Mouse (Mus musculus) v-Abl transformed pro-B cells (cell line): ENCODE results near the gene Dnmt3a.

Source experiments
- in situ Hi-C, 2 experiments: fragments of 400-800 bp; cut with MboI; formaldehyde crosslinking; loops; one replicate each; pipeline ENCODE4 v1.15.1; 2025; ENCODE audit not compliant: unreplicated experiment in 2 of 2

Dnmt3a gene

DNA sequence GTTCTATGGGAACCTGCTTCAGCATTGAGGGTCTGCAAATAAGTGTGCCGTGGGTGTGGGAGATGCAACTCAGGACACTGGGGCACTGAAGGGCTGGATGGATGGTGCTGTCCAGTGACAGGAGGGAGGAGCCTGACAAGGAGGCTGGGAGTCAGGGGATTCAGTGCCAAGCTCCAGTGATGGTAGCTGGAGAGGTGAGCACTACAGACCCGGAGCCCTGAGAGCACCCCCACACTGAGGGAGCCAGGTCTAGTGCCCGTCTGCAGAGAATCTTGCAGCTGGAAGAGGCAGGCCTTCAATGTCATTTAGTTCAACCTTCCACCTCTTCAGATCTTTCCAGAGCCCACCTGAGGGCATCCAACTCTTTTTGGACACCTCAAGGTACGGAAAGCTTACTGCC is at the start of gene Dnmt3a:
Dnmt3a (plus strand) TSS at position 156 of the 400 bp plus-strand sequence.
- in situ Hi-C loops = loop anchor here in 1 of 2 experiments (25.0 kb wide), 1 partner anchor 281 kb away; the partner anchor contains the start of gene Dnajc27

DNA sequence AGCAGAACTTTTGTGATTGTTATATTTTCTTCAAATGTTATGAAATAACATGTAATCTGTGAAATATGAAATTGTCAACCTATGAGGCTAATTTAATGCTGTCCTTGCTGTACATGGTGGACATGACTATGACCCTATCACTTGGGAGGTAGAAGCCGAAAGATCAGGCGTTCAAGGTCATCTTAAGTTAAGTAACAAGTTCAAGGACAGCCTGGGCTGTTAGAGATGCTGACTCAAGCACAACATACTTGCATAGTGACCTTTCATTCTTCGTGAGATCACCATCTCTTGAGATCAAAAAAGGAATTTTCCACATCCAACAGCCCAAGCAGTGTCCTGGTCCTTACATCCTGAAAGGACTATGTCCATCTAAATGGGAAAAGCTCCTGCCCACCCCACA is 49.6 kb upstream of the Dnmt3a start:
- in situ Hi-C loops = no loop called here

DNA sequence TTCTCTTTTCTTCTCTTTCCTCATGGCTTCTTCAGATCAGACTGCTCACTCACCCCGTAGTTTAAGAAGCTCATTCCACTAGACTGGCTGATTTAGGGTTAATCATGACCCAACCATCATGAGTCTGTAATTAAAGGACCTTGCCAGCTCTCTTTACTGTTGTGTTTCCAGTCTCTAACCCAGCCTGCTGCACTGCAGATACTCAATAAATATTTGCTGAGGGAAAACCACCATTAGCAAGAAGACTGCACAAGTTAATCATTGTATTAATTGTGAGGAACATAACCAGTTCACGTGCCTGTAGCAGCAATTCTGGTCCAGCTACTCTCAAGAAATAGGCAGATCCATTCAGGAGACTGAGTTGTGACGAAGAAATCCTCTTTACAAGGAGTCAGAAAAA is 47.7 kb upstream of the Dnmt3a start:
- in situ Hi-C loops = no loop called here

DNA sequence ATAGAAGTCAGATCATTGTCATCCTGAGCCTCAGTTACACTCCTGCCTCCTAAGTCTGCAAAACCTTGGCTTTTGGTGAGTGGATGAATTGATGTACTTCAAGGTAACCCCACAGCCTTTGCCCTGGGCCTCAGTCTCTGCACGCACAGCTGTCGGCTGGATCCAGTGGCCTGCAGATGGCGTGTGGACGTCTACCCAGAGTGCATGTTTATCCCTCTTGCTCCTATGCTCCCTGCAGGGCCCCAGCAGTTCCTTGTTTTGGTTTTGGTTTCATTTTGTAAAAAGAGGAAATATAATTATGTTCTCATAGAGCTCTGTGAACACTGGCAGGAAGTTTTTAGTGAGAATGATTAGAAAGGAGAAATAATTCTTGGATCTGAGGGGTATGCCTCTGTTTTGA is 46.4 kb upstream of the Dnmt3a start:
- in situ Hi-C loops = no loop called here

DNA sequence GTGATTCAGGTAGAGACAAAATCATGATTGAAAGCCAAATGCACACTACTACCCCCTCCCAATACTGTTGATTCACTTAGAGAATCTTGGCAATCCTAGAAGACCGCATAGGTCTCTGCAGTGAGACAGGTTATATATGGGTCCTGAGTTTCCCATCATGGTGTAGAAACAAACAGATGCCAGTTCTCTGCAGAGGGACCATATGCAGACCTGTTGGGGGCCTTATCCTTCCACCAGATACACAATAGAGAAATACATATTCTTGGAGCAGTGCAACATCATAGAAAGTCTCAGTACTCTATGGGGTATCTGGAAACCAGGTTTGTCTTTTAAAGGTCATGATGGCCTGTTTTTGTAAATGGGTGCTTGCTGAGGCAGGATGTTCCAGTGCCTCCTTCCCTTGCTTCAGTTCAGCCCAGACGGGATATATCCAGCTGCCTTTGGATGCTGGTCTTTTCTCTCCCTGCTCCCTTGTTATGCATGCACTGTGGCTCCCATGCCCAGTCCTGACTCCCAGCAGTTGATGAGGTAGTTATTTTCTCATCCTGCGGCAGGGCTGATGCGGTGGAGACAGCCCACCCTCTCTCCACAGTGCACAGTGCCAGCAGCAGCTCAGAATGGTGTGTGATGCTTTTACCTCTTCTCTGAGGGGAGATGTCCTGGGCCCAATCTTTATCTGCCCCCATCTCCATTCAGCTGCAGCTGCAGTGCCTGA is 44.8 kb upstream of the Dnmt3a start:
- in situ Hi-C loops = no loop called here

DNA sequence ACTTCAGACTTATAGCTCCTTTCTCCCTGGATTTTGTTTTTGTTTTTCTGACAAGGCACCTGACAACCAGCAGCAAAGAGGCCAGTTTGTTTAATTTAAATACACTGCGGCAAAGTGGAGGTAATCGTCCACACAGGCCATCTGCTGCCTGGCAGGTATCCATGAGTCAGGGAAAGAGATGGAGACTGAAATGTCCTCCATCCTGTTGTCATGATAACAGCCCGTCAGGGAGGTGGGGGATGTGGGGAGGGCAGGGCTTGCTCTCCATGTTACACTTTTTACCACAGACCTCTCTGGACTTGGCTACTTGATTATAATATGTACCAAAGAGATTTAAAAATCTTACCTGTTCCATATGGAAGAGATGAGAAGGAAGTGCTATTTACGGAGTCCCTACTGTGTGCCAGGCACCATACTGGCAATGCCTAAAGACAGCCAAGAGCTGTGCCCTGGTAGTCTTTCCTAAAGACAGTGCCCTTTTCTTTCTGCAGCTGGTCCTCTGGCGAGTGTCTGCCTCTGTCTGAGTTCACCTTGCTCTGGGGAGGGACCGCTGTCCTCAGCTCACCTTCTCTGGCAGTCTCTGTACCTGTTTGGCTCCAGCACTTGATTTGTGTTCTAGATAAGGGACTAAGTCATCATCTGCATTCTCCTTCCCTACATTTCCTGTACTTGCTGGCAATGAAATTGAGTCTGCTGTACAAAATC is 44.1 kb upstream of the Dnmt3a start:
- in situ Hi-C loops = no loop called here

DNA sequence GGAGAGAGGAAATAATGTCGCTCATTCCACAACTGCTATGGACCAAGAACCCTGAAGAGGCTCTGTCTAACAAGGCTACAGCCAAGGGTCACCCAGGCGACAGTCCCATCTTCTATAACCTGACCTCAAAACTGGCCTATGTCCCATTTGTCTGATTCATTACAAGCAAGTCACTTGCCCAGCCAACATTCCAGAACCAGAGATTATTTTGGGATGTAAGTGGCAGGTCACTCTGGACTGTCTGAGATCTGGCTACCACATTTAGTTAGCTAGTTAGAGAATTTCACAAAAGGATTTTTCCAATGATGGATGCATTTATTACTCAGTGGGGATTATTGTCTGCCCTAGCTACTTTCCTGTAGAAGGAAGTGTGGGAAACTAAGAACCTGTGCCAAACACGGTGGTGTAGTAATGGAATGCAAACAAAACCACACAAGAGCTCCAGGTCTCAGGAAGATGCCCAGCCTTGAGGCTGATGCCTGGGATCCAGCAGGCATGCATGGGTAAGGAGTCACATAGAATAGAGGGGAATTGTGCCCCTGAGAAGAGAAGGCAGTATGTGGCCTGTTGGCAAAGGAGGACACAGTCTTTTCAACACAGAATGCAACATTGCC is 41.5 kb upstream of the Dnmt3a start:
- in situ Hi-C loops = no loop called here

DNA sequence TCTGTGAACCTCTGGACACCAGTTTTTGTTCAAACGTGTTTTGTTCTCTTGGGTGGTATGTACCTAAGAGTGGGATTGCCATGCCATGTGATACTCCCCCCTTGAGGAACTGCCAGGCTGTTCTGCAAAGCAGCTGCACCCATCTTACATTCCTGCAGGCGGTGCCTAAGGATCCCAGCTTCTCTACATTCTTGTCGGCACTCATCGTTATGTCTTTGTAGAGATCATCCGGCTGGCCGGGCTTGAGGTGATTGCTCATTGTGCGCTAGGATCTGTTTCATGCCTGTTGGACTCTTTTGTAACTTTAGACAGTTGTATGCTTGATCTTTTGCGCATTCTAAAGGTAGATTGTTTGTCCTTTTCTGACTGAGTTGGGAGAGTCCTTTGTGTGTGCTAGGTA is 38.4 kb upstream of the Dnmt3a start:
- in situ Hi-C loops = no loop called here

DNA sequence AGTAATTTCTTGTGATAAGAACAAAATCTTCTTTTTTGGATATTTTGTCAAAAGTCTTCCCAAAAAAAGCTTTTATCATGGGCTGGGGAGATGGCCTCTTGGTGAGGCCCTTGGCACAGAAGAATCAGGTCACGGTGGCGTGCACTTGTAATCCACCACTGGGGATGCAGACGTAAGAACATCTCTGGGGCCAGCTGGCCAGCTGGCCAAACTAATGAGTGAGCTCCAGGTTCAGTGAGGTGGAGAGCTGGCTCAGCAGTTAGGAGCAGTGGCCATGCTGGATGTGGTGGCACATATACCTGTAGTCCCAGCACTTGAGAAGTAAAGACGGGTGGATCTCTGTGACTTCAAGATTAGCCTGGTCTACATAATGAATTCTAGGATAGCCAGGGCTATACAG is 37.4 kb upstream of the Dnmt3a start:
- in situ Hi-C loops = no loop called here

DNA sequence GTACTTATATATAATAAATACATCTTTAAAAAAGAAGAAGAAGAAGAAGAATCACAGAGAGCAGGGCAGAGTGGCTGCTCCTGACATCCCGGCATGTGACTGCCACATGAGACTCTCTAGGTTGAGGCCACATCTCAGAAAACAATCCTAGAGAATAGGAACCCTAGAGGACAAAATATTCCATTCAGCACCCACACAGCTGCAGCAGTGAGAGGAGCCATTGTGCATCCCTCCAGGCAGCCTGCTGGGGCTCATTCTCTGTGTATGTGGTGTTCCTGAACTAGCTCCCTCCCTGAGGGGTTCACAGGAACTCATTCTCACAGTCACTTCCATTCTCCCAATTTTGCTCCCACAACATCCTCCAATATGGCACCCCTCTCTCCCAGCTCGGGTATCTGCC is 35.3 kb upstream of the Dnmt3a start:
- in situ Hi-C loops = no loop called here

DNA sequence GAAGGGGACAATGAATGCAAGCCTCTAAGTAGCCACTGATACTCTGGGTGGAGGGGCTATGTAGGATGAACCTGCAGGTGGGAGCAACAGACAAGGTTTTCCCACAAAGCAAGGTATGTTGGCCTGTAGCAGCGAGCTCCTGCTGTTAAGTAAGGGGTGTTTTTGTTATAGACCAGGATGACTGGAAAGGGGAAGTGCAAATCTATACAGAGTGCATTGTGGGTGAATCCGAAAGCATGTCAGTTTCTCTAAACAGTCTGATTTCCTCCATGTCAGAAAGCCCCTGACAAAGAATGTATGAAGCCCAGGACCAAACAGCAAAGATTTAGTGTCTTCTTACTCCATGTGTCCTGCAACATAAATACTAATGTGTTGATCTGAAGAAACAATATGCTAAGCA is 34.7 kb upstream of the Dnmt3a start:
- in situ Hi-C loops = no loop called here

DNA sequence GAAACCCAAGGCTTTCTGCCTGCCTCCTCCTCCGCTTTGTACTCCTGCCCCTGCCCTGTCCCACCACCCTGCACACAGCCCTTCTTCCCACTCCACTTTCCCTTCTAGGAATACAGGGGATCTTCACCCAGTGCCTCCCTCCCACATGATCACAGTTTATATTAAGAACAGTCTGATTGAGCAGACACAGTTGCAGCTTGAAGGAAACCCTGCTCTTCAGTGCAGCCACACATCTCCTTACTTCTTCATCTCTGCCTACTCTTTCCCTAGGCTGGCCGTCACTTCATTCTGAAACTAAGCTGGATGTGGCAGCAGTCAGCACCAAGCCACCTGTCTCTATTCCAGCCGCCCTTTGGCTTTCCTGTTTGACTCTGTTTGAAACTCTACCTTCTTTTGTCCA is 32.2 kb upstream of the Dnmt3a start:
- in situ Hi-C loops = no loop called here

DNA sequence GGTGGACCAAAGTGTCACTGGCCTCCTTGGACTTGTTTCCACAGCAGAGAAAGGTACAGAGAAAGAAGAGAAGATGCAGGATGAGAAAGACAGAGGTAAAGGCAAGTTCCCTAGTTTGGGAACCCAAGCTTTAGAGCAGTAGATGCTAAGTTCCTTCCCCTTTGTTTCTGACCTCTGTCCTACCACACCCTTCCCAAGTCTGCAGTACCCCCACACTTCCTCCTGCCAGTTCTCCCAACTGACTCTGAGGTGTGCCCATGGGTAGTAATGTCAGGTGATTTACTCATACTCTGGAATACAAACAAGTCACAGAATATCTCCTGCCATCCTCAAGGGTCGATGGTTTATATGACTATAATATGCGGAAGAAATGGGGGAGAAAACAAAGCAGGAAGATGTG is 29.8 kb upstream of the Dnmt3a start:
- in situ Hi-C loops = no loop called here

DNA sequence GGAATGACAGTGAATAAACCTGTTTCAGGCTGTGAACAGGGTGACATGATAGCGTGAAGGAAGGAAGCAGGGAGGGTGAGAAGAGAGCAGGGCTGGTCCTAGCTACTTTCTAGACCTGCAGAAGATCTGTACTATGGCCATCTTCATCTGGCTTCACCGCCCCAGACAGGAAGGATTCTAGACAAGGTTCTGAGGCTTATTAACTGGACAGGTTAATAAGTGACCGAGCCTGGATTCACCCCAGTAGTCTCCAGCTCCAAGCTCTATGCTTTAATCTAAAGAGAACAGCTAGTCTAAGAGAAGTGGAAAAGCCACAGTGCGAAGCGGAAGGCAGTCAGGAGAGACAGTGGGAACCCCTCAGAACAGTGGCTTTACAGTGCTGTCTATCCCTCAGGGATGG is 28.1 kb upstream of the Dnmt3a start:
- in situ Hi-C loops = no loop called here

DNA sequence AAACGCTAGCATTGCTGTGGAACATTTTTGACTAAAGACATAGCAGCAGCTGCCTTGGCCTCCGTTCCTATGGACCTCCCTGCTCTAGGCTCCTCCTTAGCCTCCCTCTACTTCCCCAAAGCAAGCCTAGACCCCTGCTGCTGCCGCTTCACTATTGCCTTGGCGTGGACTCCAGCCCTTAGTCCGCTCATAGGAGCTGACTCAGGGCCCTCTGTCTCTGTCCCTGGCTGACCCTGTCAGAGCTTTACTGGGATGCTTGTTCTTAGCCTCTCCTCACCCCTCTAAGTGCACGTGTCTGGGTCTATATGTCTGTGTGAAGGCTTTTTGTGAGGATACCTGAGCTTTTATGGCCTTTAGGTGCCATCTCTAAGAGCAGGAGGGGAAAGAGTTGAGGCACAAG is 27.5 kb upstream of the Dnmt3a start:
- in situ Hi-C loops = no loop called here

DNA sequence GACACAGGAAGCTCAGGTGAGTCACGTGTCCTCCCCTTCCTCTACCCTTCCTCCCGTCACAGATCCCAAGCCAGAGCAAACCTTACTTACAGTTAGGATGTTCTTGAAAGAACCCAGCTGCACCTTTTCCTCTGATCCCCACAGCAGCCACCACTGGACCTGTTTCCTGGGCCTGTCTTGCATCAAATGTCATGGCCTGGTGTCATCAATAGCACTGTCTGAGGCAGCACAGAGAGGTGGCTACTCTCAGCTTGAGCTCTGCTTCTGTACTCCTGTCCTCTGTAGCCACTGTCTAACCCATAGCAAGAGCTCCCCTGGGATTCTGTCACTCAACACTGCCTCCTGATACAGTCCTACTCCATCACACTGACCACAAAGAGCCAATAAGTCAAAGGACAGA is 26.2 kb upstream of the Dnmt3a start:
- in situ Hi-C loops = loop anchor here in 1 of 2 experiments (10.0 kb wide), 1 partner anchor 85 kb away; no protein-coding TSS in a partner anchor

DNA sequence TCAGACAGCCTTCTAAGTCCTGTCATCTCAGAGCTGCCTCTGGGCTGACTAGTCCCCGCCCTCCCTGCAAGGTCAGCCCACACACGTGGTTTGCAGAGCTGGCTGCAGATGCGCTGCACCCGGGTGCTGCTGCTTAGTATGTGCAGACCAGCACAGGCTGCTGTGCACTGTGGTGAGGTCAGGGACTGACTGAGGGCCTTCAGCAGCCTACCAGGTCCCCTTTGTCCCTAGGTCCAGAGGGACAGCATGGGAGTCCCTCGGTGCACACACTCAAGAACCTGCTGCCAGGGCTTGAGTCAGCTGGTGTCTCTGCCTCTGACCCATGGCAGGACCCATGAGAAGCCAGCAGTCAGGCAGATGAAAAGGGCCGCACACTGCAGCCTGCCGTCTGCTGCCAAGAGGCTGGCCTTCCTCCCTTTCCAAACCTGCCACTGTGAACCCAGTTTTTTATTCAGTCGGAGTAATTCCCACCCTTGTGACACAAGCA is 25.4 kb upstream of the Dnmt3a start:
- in situ Hi-C loops = loop anchor here in 1 of 2 experiments (10.0 kb wide), 1 partner anchor 86 kb away; no protein-coding TSS in a partner anchor

DNA sequence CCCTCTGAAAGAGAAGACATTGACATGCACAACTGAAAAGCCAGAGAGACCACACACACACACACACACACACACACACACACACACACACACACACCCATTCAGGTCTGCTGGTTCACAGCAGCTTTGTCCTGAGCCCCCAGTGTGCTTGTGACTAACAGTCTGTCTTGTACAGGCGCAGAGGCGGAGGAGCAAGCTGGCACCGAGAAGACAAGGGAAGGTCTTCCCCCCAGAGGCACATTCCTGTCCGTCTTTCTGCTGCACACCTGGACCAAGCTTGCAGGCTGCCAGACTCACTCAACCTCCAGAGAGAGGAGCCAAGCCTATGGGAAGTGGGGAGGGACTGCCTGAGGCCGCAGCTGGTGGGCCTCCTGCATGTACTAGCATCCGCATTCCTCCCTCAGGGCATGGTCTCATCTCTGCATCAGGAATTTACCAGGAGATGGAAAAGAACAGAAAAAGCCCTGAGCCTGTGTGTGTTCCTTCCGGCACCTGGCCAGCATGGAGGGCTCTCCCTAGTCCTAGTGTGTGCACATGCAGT is 24.8 kb upstream of the Dnmt3a start:
- in situ Hi-C loops = loop anchor here in 1 of 2 experiments (10.0 kb wide), 1 partner anchor 86 kb away; no protein-coding TSS in a partner anchor

DNA sequence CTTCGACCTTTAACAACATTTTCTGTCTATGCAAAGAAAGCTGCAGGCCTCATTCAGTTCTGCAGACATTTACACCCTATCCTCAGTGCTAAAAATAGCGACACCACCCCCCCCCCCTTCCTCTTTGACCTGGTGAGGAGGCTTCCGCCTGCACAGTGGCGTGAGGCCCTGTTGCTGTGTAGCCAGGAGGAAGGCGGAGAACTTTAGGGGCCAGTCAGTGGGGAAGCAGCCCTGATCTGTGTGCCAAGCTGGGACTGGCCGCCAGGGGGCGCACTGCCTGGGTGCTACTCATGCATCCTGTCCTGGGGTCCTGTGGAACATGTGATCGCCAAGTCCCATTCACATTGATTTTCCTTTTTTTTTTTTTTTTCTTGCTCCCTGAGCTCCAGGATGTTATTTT is 24.3 kb upstream of the Dnmt3a start:
- in situ Hi-C loops = loop anchor here in 1 of 2 experiments (10.0 kb wide), 1 partner anchor 87 kb away; no protein-coding TSS in a partner anchor

DNA sequence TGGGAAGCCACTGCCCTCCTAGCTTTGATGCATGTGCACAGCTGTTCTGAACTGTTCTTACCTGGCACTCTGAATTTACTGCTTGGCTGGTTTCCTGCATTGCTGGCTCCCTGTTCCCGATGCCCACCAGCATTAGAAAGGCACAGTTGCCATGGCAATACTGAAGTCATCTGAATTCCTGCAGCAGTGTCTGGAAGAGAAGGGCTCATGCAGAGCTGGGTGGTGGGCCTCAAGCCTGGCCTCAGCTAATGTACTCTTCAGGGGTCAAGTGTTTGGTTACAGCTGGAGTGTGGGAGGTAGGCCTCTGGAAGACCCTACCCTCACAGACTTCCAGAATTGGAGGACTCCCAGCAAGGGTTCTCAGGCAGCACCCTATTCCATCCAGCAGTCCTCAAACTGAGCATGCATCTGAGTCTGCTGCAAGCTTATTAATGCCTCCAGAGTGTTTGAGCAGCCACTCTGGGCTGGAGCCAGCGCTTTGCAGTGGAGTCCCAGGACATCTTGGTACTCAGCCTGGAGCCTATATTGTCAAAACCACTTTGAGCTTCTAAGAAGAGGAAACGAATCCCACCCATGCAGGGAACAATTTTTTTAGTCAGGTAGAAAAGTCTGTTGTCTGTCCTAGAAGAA is 22.5 kb upstream of the Dnmt3a start:
- in situ Hi-C loops = loop anchor here in 1 of 2 experiments (10.0 kb wide), 1 partner anchor 89 kb away; no protein-coding TSS in a partner anchor
